Mouse (Mus musculus) B cell, adult 2 months (primary cell): ENCODE measurements around the gene Frmd4b.

Experiments used
- DNase-seq, 2 experiments: peaks; one replicate each; pipeline ENCODE4 v3.0.0; 2022

Frmd4b gene

DNA sequence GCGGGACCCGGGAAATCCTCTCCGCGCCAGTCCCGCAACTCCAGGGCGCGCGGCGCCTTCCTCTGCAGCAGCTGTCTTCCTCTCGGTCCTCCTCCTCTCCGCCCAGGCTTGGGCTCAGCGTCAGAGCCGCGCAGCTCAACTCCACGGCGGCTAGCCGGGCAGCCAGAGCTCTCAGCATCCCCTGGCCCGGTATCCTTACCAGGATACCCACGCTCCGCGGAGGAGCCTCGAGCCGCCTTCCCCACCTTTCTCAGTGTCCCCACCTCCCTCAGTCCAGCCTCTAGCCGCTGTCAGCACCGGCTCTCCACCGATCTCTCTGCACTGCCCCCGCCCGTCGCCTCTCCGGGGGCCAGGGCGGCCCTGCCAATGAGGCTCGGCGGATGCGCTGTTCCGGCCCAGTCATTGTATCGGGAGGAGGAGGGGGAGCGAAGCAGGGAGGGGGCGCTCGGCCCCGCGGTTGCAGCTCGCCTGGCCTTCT lies at the start of gene Frmd4b:
TSS of gene Frmd4b (minus strand) at position 276 of the 478 bp plus-strand sequence.
- DNase-seq: no peak

DNA sequence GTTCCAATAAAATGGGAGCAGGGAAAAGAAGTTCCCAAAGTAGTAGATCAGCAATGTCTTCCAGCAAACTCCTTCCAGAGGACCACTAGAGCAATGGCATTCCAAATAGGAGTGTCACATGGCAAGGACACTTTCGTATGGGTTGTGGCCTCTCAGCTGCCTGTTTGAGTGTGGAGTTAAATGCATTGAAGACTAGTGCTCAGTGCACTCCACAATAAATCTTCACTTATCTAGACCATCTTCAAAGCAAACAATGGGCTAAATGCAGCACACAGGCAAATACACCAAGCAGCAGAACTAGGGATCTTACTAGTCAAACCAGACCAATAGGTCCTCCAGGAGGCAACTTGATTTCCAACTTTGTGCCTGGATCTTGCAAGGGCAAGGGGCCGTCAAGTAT lies 49.1 kb upstream of the Frmd4b start:
- DNase-seq: no peak

DNA sequence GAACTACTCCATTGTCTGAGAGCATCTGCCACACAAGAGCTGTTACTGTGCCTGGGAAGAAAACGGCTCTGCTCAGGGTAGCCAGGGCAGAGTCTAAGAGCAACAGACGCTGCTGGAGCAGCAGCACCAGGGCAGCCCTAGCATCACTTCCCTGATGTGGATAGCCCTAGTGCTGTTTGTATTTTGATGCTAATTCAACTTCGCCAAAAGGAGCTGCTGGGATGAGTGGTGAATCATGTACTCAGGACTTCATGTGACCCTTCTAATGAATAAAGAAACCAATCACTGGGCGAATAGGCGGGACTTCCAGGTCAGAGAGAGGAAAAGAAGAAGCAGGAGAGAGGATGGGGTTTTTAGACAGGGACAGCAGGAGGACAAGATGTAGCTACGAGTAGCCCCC lies 41.6 kb upstream of the Frmd4b start:
- DNase-seq: no peak

DNA sequence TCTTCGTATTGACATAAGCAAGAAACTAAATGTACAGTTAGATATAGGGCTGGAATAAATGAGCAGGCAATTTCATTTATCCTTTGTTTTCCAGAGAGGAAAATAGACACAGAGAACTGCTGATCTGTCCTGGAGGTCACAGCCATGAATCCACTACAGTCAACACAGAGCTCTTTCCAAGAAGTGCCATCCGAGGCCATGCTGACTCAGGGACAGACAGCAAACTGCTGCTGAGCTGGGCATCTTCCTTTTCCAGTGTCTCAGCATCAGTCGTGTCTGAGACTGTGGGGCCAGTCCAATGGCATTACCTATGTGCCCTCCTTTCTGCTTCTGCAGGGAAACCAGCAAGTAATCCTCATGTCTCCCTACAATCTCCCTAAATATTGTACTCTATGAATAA lies 38.6 kb upstream of the Frmd4b start:
- no peak for DNase-seq

GRCm38 (mm10) chr6:97647501-97647900 lies 30.2 kb upstream of the Frmd4b start:
- no peak for DNase-seq

DNA sequence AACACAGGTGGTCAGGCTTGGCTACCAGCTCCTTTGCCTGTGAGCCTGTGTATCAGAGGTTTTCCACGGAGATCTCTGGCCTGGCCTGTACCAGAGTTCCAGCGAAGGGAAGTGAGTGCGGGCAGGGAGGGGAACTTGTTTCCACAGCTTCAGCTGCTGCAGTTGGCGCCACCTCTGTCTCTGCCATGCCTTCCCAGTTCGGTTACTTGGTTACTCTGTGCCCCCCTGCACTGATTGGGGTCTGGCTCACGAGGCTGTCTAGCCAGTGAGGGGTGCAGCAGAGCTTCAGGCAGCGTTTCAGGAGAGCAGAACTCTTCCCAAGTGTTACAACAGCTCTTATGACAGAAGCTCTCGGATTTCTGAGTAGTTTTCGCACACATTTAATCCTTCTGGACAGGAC lies 6.0 kb upstream of the Frmd4b start:
- no peak for DNase-seq

- DNase-seq: no peak
Measured at GRCm38 (mm10) chr6:97622236-97622635, 4.9 kb upstream of the Frmd4b start.

DNA sequence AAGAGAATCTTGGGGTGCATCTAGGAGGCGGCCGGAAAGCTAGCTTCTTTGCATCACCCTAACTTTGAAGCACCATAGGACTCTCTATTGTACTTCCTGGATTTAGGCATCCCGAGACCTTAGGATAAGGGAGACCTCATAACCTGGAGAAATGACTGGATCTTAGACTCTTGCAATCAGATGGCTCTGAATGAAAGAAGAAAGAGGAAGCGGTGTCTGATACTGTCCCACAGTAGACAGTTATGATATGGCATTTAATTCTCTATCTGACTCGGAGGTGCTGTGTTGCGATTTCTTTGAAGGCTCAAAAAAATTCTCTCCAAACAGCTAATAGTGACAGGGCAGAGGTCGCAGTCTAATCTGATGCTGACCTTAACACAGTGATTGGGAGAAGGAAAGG lies 433 bp upstream of the Frmd4b start:
- no peak for DNase-seq

DNA sequence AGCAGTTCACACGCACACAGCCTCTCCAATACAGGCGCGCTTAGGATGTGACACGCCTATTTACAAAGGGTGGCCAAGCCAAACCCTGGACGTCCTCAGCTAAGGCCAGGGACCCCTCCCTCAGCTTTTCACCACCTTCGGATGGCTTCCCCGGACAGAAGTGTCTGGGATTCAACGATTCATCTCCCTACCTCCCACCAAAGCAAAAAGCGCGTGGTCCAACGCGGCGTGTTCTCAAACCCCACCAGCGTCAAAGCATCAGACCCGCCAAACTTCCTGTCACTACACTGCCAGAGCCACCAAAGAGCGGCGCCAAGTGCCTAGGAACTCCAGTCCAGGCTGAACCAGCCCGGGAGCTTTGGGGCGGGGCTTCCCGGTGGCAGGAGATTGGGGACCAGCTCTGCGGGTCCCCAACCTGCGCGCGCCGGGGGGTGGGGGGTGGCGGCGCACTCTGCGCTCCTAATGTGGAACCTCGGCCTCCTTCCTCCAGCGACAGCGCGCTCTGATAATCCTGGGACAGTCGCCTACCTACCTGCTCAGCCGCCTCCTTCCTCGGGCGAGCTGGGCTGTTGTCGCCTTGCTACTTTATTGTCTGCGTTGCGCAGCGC lies 579 bp downstream of the Frmd4b start:
- DNase-seq: no peak

DNA sequence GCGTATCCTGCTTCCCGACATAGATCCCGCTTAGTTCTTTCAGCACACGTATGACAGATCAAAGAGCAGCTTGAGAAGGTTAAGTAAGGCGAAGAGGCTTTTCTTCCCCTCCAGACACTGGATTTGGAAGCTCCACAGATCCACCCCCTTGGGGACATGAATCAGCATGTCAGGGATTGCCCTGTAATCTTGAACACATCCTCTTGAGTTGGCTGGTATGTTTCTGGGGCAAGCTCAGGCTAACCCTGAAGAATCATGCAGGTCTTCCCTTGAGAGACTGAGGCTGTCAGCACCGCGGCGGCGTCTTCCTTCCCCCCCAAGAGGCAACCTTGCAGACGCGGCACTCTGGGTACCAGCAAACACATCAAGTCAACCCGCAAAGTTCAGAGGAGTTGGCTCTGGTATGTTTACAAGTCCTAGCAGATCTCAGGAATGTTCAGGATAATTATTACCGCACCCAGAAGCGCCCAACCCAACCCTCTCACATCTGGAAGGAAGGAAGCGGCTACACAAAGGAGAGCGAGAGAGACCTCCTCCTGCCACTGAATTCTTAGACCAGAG lies 1.4 kb downstream of the Frmd4b start:
- DNase-seq: no peak

DNA sequence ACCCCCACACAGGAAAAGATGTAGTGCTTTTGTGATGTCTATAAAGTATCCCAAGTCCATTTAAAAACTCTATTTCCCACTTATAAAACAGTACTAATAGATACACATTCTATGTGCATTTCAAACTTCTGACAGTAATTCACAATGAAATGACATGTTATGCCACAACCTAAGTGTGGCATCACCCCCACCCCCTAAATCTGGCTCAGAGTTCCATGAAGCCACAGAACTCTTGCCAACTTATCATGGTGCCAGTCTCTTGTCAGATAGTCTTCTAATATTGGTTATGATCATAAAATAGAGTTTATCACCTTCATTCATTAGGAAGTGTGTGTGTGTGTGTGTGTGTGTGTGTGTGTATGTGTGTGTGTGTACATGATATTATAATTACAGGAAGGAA lies 3.2 kb downstream of the Frmd4b start:
- DNase-seq: no peak

GRCm38 (mm10) chr6:97612861-97613260 lies 4.5 kb downstream of the Frmd4b start:
- DNase-seq: no peak

- DNase-seq: no peak
Measured at GRCm38 (mm10) chr6:97610051-97610450, 7.3 kb downstream of the Frmd4b start.

GRCm38 (mm10) chr6:97607646-97608045 lies 9.7 kb downstream of the Frmd4b start:
- DNase-seq: no peak

DNA sequence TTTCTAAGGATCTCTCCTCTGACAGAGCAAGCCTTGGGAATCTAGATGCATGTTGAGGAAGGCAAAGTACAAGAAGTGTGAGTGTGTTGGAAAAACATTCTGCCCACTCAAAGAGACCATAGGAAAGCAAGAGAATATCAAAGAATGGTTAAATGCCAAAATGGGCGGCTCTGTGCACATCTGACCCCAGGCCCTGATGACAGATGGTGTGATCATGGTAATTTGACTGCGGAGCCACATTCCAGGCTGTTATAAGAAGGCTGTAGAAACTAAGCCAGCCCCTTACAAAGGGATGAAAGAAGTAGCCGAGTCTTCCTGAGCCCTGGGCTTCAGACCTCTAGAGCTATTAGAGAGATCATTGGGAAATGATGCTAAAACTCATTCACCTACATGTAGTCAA lies 22.1 kb downstream of the Frmd4b start:
- DNase-seq: no peak

DNA sequence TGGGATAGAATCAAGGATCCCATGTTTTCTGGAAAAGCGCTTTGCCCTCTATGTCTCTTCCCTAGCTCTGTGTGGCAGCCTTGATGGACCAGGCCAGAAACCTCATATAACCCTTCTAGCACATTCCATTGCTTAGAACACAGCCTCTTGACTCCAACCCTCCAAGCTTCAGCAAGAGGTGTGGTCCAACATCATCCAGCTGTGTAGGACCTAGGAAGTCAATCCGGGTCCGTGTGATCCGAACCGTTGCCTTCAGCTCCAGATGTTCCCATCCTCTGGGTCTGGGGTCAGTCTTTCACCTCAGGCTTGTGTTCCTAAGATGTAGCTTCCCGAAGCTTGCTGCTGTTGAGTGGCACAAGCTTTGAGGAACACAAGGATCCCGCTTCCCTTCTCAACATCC lies 22.8 kb downstream of the Frmd4b start:
- no peak for DNase-seq

GRCm38 (mm10) chr6:97590230-97590629 lies 27.1 kb downstream of the Frmd4b start:
- no peak for DNase-seq

- no peak for DNase-seq
Measured at GRCm38 (mm10) chr6:97589581-97589980, 27.8 kb downstream of the Frmd4b start.

GRCm38 (mm10) chr6:97589031-97589430 lies 28.3 kb downstream of the Frmd4b start:
- DNase-seq: no peak

GRCm38 (mm10) chr6:97586606-97587005 lies 30.7 kb downstream of the Frmd4b start:
- no peak for DNase-seq

DNA sequence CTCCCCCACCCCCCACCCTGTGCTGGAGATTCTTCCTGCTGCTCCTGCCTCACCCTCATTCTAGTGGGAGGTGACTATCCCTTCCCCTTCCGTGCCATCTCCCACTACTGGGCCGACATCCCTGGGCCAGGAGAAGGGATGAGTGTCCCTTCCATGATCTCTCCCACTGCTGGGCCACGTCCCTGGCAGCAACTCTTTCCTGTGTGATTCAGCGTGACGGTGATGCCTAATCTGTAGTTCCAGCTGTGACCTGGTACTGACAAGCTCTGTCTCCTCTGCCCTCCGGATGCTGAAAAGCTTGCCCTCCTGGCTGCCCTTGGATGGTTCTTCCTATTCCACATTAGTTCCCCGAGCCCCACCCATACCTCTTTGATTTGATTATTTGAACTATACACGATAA lies 31.3 kb downstream of the Frmd4b start:
- no peak for DNase-seq

DNA sequence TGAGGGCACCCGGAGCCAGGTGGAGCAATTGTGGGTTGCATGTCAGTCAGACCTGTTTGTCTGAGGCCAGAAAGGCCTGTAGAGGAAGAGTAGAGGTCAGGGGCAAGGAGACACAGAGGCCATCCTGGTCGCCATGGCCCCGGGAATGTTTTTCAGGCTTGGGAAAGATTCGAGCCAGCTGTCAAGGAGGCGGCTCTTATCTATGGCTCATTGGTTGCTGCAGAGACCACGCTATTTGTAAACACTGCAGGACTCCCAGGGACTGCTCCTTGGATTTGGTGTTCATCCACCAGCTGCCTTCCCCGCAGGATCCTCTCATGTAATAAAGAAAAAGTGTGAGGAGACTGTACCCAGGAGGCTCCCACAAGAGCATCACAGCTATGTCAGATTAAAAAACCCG lies 34.6 kb downstream of the Frmd4b start:
- no peak for DNase-seq

DNA sequence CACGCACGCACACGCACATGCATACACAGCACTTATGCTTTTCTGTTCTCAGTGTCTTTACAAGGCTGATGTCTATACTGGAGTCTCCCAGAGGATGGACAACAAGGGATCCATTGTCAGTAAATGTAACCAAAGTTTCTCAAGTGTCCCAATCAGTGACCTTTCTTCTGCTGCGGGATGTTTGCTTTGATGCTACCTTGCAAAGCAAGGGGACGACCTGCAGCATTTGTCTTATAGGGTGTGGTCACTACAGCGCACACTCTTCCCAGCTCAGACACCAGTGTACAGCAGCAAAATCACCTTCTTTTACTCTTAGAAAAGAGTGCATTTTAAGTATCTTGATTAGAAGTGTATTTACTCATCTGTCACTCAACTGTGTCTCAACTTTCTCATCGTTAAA lies 35.4 kb downstream of the Frmd4b start:
- no peak for DNase-seq

DNA sequence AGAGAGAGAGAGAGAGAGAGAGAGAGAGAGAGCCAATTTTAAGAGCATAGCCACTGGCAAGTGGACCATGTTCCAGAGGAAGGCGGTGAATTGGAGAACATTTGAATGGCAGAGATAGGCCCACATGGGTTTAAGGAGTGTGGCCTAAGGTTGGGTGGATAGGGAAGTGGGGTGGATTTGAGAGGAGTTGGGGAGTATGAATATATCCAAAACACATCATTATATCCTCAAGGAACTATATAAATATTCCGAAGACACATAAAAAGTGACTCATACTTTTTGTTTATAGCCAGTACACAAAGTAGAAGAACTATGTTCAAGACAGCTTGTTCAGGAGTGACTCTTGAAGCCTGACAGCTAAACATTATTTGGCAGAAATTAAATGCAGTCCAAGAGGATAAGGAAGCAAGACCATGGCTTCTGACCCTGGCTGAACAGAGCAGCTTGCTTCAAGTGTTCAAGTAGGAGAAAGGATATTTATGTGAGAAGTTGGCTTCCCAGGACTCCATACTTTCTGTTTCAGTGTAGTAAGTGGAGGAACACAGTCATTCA lies 36.8 kb downstream of the Frmd4b start:
- DNase-seq: no peak

DNA sequence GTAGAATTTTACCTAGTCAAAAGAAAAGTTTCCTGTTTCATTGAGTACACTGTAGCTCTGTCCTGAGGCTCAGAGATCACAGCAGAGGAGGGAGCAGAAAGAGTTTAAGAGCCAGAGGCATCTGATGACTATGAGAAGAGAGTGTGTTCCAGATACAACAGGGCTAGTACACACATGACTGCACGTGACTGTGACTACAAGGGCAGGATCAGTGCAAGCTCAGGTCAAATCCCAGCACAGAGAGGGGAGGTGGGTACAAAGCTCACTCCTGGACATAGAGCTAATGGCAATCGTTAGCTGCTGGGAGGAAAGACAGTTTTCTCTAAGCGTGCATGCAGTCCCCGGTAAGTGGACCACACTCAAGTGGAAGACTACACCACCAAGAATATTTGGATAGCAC lies 37.6 kb downstream of the Frmd4b start:
- no peak for DNase-seq
